29 mouse cellular contexts compared by ENCODE assay signal in genomic region chr11:90660662-90661061, GRCm38 (mm10). TPM values are rescaled to one million over a fixed set of nuclear protein-coding genes. Genes with fewer than 3 reads are reported as not detected.
A peak's percentile ranks its signal among the peaks of the same experiment; 100 is the strongest.
DNase-seq lines count a peak whose midpoint lies in the region; ATAC-seq lines count a peak whose summit lies in the region.
"Had no signal": no experiment of that assay in that cellular context is flagged by ENCODE, and none has a peak within 500 bp of the region (broad histone marks: within the 10 kb centered on the region; RNA-seq: fewer than 3 reads in every experiment).

No protein-coding gene starts in this region.

- peaks cover 51% of the 10 kb centered on the region for H3K4me1 ChIP-seq in liver, embryonic 15.5 days (replicated peaks)
- peaks cover 40% of the 10 kb centered on the region for H3K4me1 ChIP-seq in liver, embryonic 12.5 days
- peaks cover 26% of the 10 kb centered on the region for H3K4me1 ChIP-seq in embryonic facial prominence, embryonic 15.5 days
- H3K4me1 ChIP-seq in limb, embryonic 10.5 days, result peaks cover 23% of the 10 kb centered on the region
- peaks cover 24% of the 10 kb centered on the region for H3K4me1 ChIP-seq in heart, embryonic 11.5 days (ENCODE audit: control insufficient read depth, insufficient read depth, low read length)

- 0 out of 2 replicates have a peak overlapping the region, but pooled peaks have one; percentile 7 for H3K27ac ChIP-seq in liver, embryonic 15.5 days (replicated peaks)
- no peak overlapping the region for H3K27ac ChIP-seq in liver, embryonic 12.5 days
- H3K27ac ChIP-seq in embryonic facial prominence, embryonic 15.5 days (replicated peaks), result no peak overlapping the region
- H3K27ac ChIP-seq in limb, embryonic 10.5 days, result no peak overlapping the region
- H3K27ac ChIP-seq in heart, embryonic 11.5 days (ENCODE audit: low read depth, low read length), result no peak overlapping the region
- H3K27ac ChIP-seq: gastrocnemius, adult 2 months; hindbrain, embryonic 14.5 days; layer of hippocampus, adult 2 months; left cerebral cortex, adult 2 months; limb, embryonic 13.5 days; stomach, embryonic 15.5 days had no signal

- peaks cover 62% of the 10 kb centered on the region for H3K36me3 ChIP-seq in liver, embryonic 15.5 days (replicated peaks)
- peaks cover 64% of the 10 kb centered on the region for H3K36me3 ChIP-seq in liver, embryonic 12.5 days
- H3K36me3 ChIP-seq in embryonic facial prominence, embryonic 15.5 days, result peaks cover 24% of the 10 kb centered on the region
- peaks cover 18% of the 10 kb centered on the region for H3K36me3 ChIP-seq in limb, embryonic 10.5 days
- H3K36me3 ChIP-seq in heart, embryonic 11.5 days (ENCODE audit: control insufficient read depth, insufficient read depth, low read length), result peaks cover 17% of the 10 kb centered on the region; the same call in 1 of the 2 replicates

- 84% methylated on average over 4 of the region's 4 CpGs for WGBS in liver, embryonic 15.5 days (ENCODE audit: insufficient replicate concordance)
- 86% methylated on average over 4 of the region's 4 CpGs for WGBS in liver, embryonic 12.5 days (ENCODE audit: insufficient replicate concordance)
- WGBS in embryonic facial prominence, embryonic 15.5 days, result 45% methylated on average over 4 of the region's 4 CpGs
- WGBS in limb, embryonic 10.5 days, result 64% methylated on average over 4 of the region's 4 CpGs
- WGBS in heart, embryonic 11.5 days (ENCODE audit: insufficient replicate concordance), result 84% methylated on average over 4 of the region's 4 CpGs

- no peaks in the 10 kb centered on the region for H3K27me3 ChIP-seq in liver, embryonic 15.5 days
- no peaks in the 10 kb centered on the region for H3K27me3 ChIP-seq in liver, embryonic 12.5 days (replicated peaks)
- H3K27me3 ChIP-seq in embryonic facial prominence, embryonic 15.5 days, result no peaks in the 10 kb centered on the region
- no peaks in the 10 kb centered on the region for H3K27me3 ChIP-seq in limb, embryonic 10.5 days (ENCODE audit: low read depth, poor library complexity, severe bottlenecking)
- H3K27me3 ChIP-seq in heart, embryonic 11.5 days (ENCODE audit: control insufficient read depth, insufficient read depth, low read length), result no peaks in the 10 kb centered on the region
- H3K27me3 ChIP-seq: heart, embryonic 12.5 days; limb, embryonic 13.5 days; stomach, embryonic 15.5 days had no signal

- H3K9ac ChIP-seq in liver, embryonic 15.5 days, result no peak overlapping the region
- H3K9ac ChIP-seq in liver, embryonic 12.5 days, result no peak overlapping the region
- H3K9ac ChIP-seq in embryonic facial prominence, embryonic 15.5 days, result no peak overlapping the region
- no peak overlapping the region for H3K9ac ChIP-seq in heart, embryonic 11.5 days (ENCODE audit: low read depth, low read length)
- H3K9ac ChIP-seq: heart, embryonic 12.5 days; hindbrain, embryonic 14.5 days; limb, embryonic 13.5 days; liver, embryonic 14.5 days; lung, embryonic 14.5 days; stomach, embryonic 15.5 days had no signal

- no peak overlapping the region for H3K4me3 ChIP-seq in liver, embryonic 15.5 days (replicated peaks)
- no peak overlapping the region for H3K4me3 ChIP-seq in liver, embryonic 12.5 days
- H3K4me3 ChIP-seq in embryonic facial prominence, embryonic 15.5 days (replicated peaks), result no peak overlapping the region
- H3K4me3 ChIP-seq in limb, embryonic 10.5 days, result no peak overlapping the region
- no peak overlapping the region for H3K4me3 ChIP-seq in heart, embryonic 11.5 days (ENCODE audit: low read depth, low read length)
- H3K4me3 ChIP-seq: gastrocnemius, adult 2 months; heart, embryonic 12.5 days; layer of hippocampus, adult 2 months; left cerebral cortex, adult 2 months; limb, embryonic 13.5 days; stomach, embryonic 15.5 days had no signal

- no peak for ATAC-seq in liver, embryonic 15.5 days (ENCODE audit: insufficient read depth)
- no peak for ATAC-seq in liver, embryonic 12.5 days
- 0 out of 2 replicates have a peak, but pooled peaks have one; percentile 22 for ATAC-seq in embryonic facial prominence, embryonic 15.5 days (ENCODE audit: insufficient number of reproducible peaks, low FRiP score, low TSS enrichment, low read depth)
- no peak for ATAC-seq in heart, embryonic 11.5 days (replicated peaks; ENCODE audit: insufficient number of reproducible peaks, low FRiP score, low TSS enrichment)
- ATAC-seq: CD4-positive, CD25-positive, alpha-beta regulatory T cell, adult 4 months; forebrain, embryonic 16.5 days; inflammation-experienced regulatory T-cells, adult 6 months; midbrain, embryonic 16.5 days had no signal

- no peak overlapping the region for H3K4me2 ChIP-seq in liver, embryonic 15.5 days
- no peak overlapping the region for H3K4me2 ChIP-seq in liver, embryonic 12.5 days
- H3K4me2 ChIP-seq in embryonic facial prominence, embryonic 15.5 days (replicated peaks), result no peak overlapping the region
- H3K4me2 ChIP-seq in heart, embryonic 11.5 days, result no peak overlapping the region
- H3K4me2 ChIP-seq: heart, embryonic 12.5 days; hindbrain, embryonic 14.5 days; limb, embryonic 13.5 days; lung, embryonic 14.5 days; midbrain, embryonic 11.5 days; stomach, embryonic 15.5 days had no signal

- DNase-seq in adrenal gland, adult 2 months, result peak; percentile 63
- DNase-seq in adrenal gland, postnatal 25 days, result no peak
- DNase-seq in limb, embryonic 10.5 days (ENCODE audit: low spot score), result no peak
- DNase-seq: cerebellum, adult 18-20 months; cerebellum, postnatal 14 days; gastrocnemius, adult 2 months; gastrocnemius, postnatal 36 days; heart, adult 18-20 months; heart, postnatal 4 days; kidney, adult 11 months; kidney, postnatal 36 days; lung, embryonic 14.5 days; right cerebral cortex, postnatal 25 days had no signal

- H3K9me3 ChIP-seq in liver, embryonic 15.5 days (replicated peaks), result no peaks in the 10 kb centered on the region
- H3K9me3 ChIP-seq in liver, embryonic 12.5 days (replicated peaks), result no peaks in the 10 kb centered on the region
- H3K9me3 ChIP-seq in embryonic facial prominence, embryonic 15.5 days (replicated peaks), result no peaks in the 10 kb centered on the region
- no peaks in the 10 kb centered on the region for H3K9me3 ChIP-seq in limb, embryonic 10.5 days (replicated peaks)
- H3K9me3 ChIP-seq in heart, embryonic 11.5 days (replicated peaks; ENCODE audit: control insufficient read depth, low read length), result no peaks in the 10 kb centered on the region; the same call in 1 of the 2 replicates
- H3K9me3 ChIP-seq: heart, embryonic 12.5 days; limb, embryonic 13.5 days; stomach, embryonic 15.5 days had no signal

RNA-seq across cellular contexts. Expression of gene Cox11, which starts 22.7 kb away (rescaled TPM):
- total RNA-seq in adrenal gland, adult 2 months (2021), result 10 to 100 TPM; 14.7 to 19.2 TPM
- polyA plus RNA-seq in adrenal gland, adult 2 months (2012; rRNA removed), result 23.9 and 30.4 TPM in 2 replicates
- 21.4 and 25.7 TPM in 2 replicates for total RNA-seq in adrenal gland, postnatal 25 days (2021)
- polyA plus RNA-seq in liver, embryonic 15.5 days (2015; fragmentation: Nextera tagmentation; extraction: Ambion mirVana), result 24.2 and 26.0 TPM in 2 replicates
- 38.2 and 40.5 TPM in 2 replicates for polyA plus RNA-seq in liver, embryonic 12.5 days (2016; fragmentation: Nextera tagmentation; extraction: Ambion mirVana)
- polyA plus RNA-seq in embryonic facial prominence, embryonic 15.5 days (2015; fragmentation: Nextera tagmentation; extraction: Ambion mirVana), result 39.8 and 42.3 TPM in 2 replicates
- polyA plus RNA-seq in limb, embryonic 10.5 days (2016; fragmentation: Nextera tagmentation; extraction: Ambion mirVana), result 33.3 and 41.7 TPM in 2 replicates
- polyA plus RNA-seq in heart, embryonic 11.5 days (2014; fragmentation: Nextera tagmentation; extraction: Ambion mirVana), result 27.7 and 28.5 TPM in 2 replicates

RNA-seq across cellular contexts. Expression of gene Stxbp4, which starts 22.8 kb away (rescaled TPM):
- total RNA-seq in adrenal gland, adult 2 months (2021), result 10 to 100 TPM in 1 of 2 experiments, 1 to 10 TPM in 1; 8.4 to 12.0 TPM
- polyA plus RNA-seq in adrenal gland, adult 2 months (2012; rRNA removed), result 1.7 and 2.0 TPM in 2 replicates
- total RNA-seq in adrenal gland, postnatal 25 days (2021), result 11.8 and 12.9 TPM in 2 replicates
- polyA plus RNA-seq in liver, embryonic 15.5 days (2015; fragmentation: Nextera tagmentation; extraction: Ambion mirVana), result 6.4 and 6.7 TPM in 2 replicates
- polyA plus RNA-seq in liver, embryonic 12.5 days (2016; fragmentation: Nextera tagmentation; extraction: Ambion mirVana), result 11.2 and 12.9 TPM in 2 replicates
- polyA plus RNA-seq in embryonic facial prominence, embryonic 15.5 days (2015; fragmentation: Nextera tagmentation; extraction: Ambion mirVana), result 26.3 and 26.7 TPM in 2 replicates
- polyA plus RNA-seq in limb, embryonic 10.5 days (2016; fragmentation: Nextera tagmentation; extraction: Ambion mirVana), result 33.0 and 37.4 TPM in 2 replicates
- 19.6 and 21.0 TPM in 2 replicates for polyA plus RNA-seq in heart, embryonic 11.5 days (2014; fragmentation: Nextera tagmentation; extraction: Ambion mirVana)

RNA-seq across cellular contexts. Expression of gene Tom1l1, which starts 27.5 kb away (rescaled TPM):
- 10 to 100 TPM; 43.6 to 57.7 TPM for total RNA-seq in adrenal gland, adult 2 months (2021)
- polyA plus RNA-seq in adrenal gland, adult 2 months (2012; rRNA removed), result 3.8 and 7.8 TPM in 2 replicates
- 71.5 and 72.6 TPM in 2 replicates for total RNA-seq in adrenal gland, postnatal 25 days (2021)
- polyA plus RNA-seq in liver, embryonic 15.5 days (2015; fragmentation: Nextera tagmentation; extraction: Ambion mirVana), result 50.5 and 53.4 TPM in 2 replicates
- 60.4 and 64.9 TPM in 2 replicates for polyA plus RNA-seq in liver, embryonic 12.5 days (2016; fragmentation: Nextera tagmentation; extraction: Ambion mirVana)
- polyA plus RNA-seq in embryonic facial prominence, embryonic 15.5 days (2015; fragmentation: Nextera tagmentation; extraction: Ambion mirVana), result 35.3 and 37.4 TPM in 2 replicates
- 11.1 and 12.4 TPM in 2 replicates for polyA plus RNA-seq in limb, embryonic 10.5 days (2016; fragmentation: Nextera tagmentation; extraction: Ambion mirVana)
- polyA plus RNA-seq in heart, embryonic 11.5 days (2014; fragmentation: Nextera tagmentation; extraction: Ambion mirVana), result 45.5 and 50.6 TPM in 2 replicates
